Mouse (Mus musculus): Measurements from ENCODE around the gene Rapsn. TPM values are rescaled to one million over a fixed set of nuclear protein-coding genes. Genes with fewer than 3 reads are reported as not detected.

Rapsn gene
- polyA plus RNA-seq (2014; fragmentation: Illumina TruSeq; extraction: RNeasy Lipid Tissue Mini Kit (QIAGEN cat#74804); ENCODE audit: low replicate concordance): not detected

DNA sequence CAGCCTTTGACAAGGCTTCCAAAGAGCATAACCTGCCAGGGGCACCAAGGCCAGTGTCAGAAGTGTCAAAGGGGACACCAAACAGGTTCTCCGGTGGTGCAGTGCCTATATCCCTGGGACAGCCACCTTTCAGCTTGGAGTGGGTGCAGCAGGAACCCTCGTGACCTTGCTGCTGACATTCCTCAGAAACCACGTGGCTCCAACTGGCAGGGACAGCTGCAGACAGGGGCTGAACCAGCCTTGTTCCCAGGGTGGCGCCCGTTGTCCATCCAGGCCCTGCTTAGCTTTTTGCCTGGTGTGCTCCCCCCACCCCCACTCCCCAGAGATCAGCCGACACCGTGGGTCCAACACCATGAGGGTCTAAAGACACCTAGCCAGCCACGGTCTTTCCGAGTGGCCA is at the start of gene Rapsn:
TSS of gene Rapsn (plus strand) at position 236 of the 400 bp plus-strand sequence.

DNA sequence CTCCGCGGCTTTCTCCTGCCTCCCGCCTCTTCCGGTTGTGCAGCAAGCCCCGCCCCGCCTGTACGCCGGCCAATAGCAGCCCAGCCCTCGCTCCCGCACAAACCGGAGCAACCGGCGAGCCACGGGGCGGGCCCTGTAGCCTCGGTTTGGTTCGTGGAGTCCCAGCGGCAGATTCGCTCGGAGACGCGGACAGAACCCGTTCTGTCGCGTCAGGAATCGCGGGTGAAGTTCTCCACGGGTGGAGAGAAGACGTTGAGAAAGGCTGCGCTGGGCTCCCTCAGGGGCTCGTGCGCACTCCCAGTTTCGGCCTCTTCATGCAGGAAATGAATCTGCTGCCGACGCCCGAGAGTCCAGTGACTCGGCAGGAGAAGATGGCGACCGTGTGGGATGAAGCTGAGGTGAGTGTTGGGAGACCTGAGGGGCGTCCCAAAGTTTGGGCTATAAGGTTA is 18.5 kb downstream of the Rapsn start, which contains the start of gene Psmc3:
TSS of gene Psmc3 (plus strand) at position 76 of the 449 bp plus-strand sequence.

DNA sequence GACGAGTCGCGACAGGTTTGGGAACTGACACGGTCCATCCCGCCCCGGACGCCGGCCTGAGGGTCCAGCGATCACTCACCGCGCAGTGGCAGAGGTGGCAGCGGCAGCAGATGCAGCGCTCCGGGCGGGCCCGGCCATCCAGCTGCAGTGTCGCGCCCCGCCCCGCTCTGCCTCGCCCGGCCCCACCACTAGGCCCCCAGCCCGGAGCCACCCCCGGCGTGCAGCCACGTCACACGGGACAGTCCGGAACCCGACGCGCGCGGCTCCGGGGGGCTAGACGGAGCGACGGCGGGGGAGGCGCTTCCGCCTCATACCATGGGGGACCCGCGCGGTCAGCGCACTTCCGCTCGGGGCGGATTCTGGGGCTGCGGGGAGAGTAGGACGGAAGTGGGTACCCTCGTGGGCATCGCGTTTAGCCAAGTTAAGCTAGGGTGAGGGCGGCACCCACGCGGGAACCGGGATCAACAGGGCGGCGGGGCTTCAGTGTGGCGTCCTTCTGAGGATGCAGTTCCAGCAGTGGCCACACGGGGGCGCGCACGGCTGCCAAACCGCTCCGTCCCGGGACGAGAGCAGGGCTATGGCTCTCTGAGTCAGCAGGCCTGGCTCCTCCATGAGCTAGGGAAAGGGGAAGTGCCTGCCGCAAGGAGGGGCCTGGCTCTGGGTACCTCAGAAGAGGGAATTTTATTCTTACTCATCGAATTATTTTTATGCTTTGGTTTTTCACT is 34.8 kb downstream of the Rapsn start, which contains the start of gene Slc39a13:
TSS of gene Slc39a13 (minus strand) at position 342 of the 725 bp plus-strand sequence.

DNA sequence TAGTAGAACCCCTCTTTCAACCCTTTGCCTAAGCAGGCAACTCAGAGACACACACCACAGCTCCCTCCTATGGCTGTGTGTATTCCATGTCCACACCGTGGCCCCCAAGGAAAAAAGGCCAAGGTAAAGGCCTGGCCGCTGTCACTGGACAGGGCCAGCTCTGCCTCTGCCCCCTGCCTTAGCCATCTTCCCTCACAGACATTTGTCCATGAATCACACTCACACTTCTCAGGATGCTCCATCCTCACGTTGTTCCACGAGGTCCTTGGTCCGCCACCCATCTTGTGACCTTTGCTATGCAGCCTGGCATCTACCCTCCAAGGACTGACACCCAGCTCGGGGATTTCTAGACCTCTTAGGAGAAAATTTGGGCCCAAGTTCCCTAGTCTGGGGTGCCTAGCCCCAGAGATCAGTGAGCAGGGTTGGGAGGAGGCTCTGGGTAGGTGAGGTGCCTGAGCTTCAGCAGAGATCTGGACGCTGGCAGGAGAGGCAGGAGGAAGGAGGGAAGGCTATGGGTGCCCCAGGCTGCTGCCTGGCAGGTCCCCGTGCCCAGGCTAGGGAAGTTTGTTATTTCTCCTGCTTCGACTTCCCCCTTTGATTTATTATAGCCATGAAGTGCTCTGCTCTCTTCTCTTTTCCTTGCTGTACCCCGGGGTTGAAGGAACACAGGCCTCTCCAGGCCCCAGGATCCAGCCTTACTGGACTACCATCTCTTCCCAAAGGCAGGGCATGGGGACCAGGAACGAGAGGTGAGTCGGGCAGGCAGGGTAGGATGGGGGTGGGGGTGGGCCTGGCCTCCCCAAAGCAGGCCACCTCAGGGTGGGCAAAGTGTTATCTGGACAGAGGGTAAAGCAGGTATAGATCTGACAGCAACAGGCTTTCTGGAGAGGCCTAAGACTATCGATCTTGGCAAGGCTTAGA is 46.6 kb downstream of the Rapsn start, which contains the start of gene Spi1:
TSS of gene Spi1 (plus strand) at position 616 of the 921 bp plus-strand sequence.

Other genes starting within 250 kb of the Rapsn start
- gene Mtch2, start 188.5 kb upstream of the Rapsn start, polyA plus RNA-seq (2014; fragmentation: Illumina TruSeq; extraction: RNeasy Lipid Tissue Mini Kit (QIAGEN cat#74804); ENCODE audit: low replicate concordance): 2,180 TPM
- not detected for gene C1qtnf4, start 149.8 kb upstream of the Rapsn start, polyA plus RNA-seq (2014; fragmentation: Illumina TruSeq; extraction: RNeasy Lipid Tissue Mini Kit (QIAGEN cat#74804); ENCODE audit: low replicate concordance)
- 5.5 TPM for gene Kbtbd4, start 130.9 kb upstream of the Rapsn start, polyA plus RNA-seq (2014; fragmentation: Illumina TruSeq; extraction: RNeasy Lipid Tissue Mini Kit (QIAGEN cat#74804); ENCODE audit: low replicate concordance)
- gene Ndufs3, start 130.8 kb upstream of the Rapsn start, polyA plus RNA-seq (2014; fragmentation: Illumina TruSeq; extraction: RNeasy Lipid Tissue Mini Kit (QIAGEN cat#74804); ENCODE audit: low replicate concordance): 126 TPM
- gene Celf1, start 95.2 kb upstream of the Rapsn start, polyA plus RNA-seq (2014; fragmentation: Illumina TruSeq; extraction: RNeasy Lipid Tissue Mini Kit (QIAGEN cat#74804); ENCODE audit: low replicate concordance): 84.7 TPM
- 74.5 TPM for gene Psmc3, start 18.4 kb downstream of the Rapsn start, polyA plus RNA-seq (2014; fragmentation: Illumina TruSeq; extraction: RNeasy Lipid Tissue Mini Kit (QIAGEN cat#74804); ENCODE audit: low replicate concordance)
- gene Slc39a13, start 34.8 kb downstream of the Rapsn start, polyA plus RNA-seq (2014; fragmentation: Illumina TruSeq; extraction: RNeasy Lipid Tissue Mini Kit (QIAGEN cat#74804); ENCODE audit: low replicate concordance): 0.89 TPM
- gene Spi1, start 46.8 kb downstream of the Rapsn start, polyA plus RNA-seq (2014; fragmentation: Illumina TruSeq; extraction: RNeasy Lipid Tissue Mini Kit (QIAGEN cat#74804); ENCODE audit: low replicate concordance): 2.4 TPM
- gene Mybpc3, start 82.5 kb downstream of the Rapsn start, polyA plus RNA-seq (2014; fragmentation: Illumina TruSeq; extraction: RNeasy Lipid Tissue Mini Kit (QIAGEN cat#74804); ENCODE audit: low replicate concordance): not detected
- 3.3 TPM for gene Madd, start 148.2 kb downstream of the Rapsn start, polyA plus RNA-seq (2014; fragmentation: Illumina TruSeq; extraction: RNeasy Lipid Tissue Mini Kit (QIAGEN cat#74804); ENCODE audit: low replicate concordance)
- 0.48 TPM for gene Nr1h3, start 167.2 kb downstream of the Rapsn start, polyA plus RNA-seq (2014; fragmentation: Illumina TruSeq; extraction: RNeasy Lipid Tissue Mini Kit (QIAGEN cat#74804); ENCODE audit: low replicate concordance)
- 35.3 TPM for gene Acp2, start 167.3 kb downstream of the Rapsn start, polyA plus RNA-seq (2014; fragmentation: Illumina TruSeq; extraction: RNeasy Lipid Tissue Mini Kit (QIAGEN cat#74804); ENCODE audit: low replicate concordance)
- gene Ddb2, start 201.4 kb downstream of the Rapsn start, polyA plus RNA-seq (2014; fragmentation: Illumina TruSeq; extraction: RNeasy Lipid Tissue Mini Kit (QIAGEN cat#74804); ENCODE audit: low replicate concordance): 21.9 TPM
- gene Pacsin3, start 220.3 kb downstream of the Rapsn start, polyA plus RNA-seq (2014; fragmentation: Illumina TruSeq; extraction: RNeasy Lipid Tissue Mini Kit (QIAGEN cat#74804); ENCODE audit: low replicate concordance): not detected
- 5.3 TPM for gene Arfgap2, start 229.4 kb downstream of the Rapsn start, polyA plus RNA-seq (2014; fragmentation: Illumina TruSeq; extraction: RNeasy Lipid Tissue Mini Kit (QIAGEN cat#74804); ENCODE audit: low replicate concordance)